Mouse (Mus musculus): ENCODE measurements around the gene Azin2. TPM values are rescaled to one million over a fixed set of nuclear protein-coding genes. Genes with fewer than 3 reads are reported as not detected.

The Azin2 gene
- total and polyA plus RNA-seq, 3 experiments, result 0.91 to 2.4 (median 1.7) TPM

DNA sequence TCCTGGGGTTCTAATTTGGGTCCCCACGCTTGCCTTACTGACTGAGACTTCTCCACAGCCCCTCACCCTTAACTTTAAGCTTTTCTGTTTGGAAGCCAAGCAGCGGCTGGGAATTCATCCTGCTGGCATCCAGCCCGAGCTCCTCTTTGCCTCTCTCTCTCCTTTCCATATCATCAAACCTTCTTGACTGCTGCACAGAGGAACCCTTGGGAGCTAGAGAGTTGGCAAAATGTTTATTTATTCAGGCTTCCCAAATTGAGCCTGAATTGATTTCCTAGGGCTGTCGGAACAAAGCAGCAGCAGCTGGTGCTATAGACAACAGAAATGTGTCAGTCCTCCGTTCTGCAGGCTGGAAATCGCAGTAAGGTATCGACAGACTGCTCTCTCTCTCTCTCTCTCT, 4.5 kb upstream of the Azin2 start:
- no peak overlapping the region for H3K4me3 ChIP-seq (replicated peaks in 1 of 3; ENCODE audit: low read depth in 2 of 3, low read length in 2 of 3, poor library complexity in 1 of 3)
- TF ChIP-seq JUN (IDR thresholded peaks at IDR 0.05; ENCODE audit: insufficient read depth, low read depth, low read length) (no peak), MYC (IDR thresholded peaks at IDR 0.05; ENCODE audit: low read depth, low read length) (no peak), SMC3 (IDR thresholded peaks at IDR 0.05; ENCODE audit: low read depth, low read length) (no peak), SIN3A (IDR thresholded peaks at IDR 0.05; ENCODE audit: low read length) (no peak)
- H3K9me3 ChIP-seq (replicated peaks; ENCODE audit: low read length), result no peaks in the 10 kb centered on the region
- H3K36me3 ChIP-seq (replicated peaks in 1 of 2; ENCODE audit: control insufficient read depth in 1 of 2, insufficient read depth in 1 of 2, low read length in 1 of 2), result no peaks in the 10 kb centered on the region
- H3K4me1 ChIP-seq (ENCODE audit: control insufficient read depth in 1 of 2, insufficient read depth in 2 of 2), result peaks cover 0 to 14% of the 10 kb centered on the region in 2 experiments; a peak in 2 of 4 replicates
- H3K4me2 ChIP-seq (ENCODE audit: insufficient read depth, low read depth, poor library complexity, severe bottlenecking), result no peak overlapping the region
- no peak for DNase-seq (ENCODE audit: extremely low read depth)
- no peak overlapping the region for H3K27ac ChIP-seq (ENCODE audit: insufficient read depth, low read depth)
- dilution Hi-C loops (cut with MboI; ENCODE audit: extremely low pct_ligation_motif_present, extremely low pct_unique_long_range_greater_than_20kb, low sequenced_read_pairs) (no loop called here), in situ Hi-C loops (cut with MboI; ENCODE audit: low pct_ligation_motif_present, low pct_unique_long_range_greater_than_20kb, low sequenced_read_pairs) (no loop called here)
- H3K79me2 ChIP-seq (replicated peaks; ENCODE audit: control insufficient read depth, extremely low read depth, insufficient read depth, poor library complexity, severe bottlenecking), result no peaks in the 10 kb centered on the region
- peaks cover 31% of the 10 kb centered on the region for H3K27me3 ChIP-seq (replicated peaks)
- no peak overlapping the region for H3K9ac ChIP-seq (ENCODE audit: insufficient read depth, low read depth)

DNA sequence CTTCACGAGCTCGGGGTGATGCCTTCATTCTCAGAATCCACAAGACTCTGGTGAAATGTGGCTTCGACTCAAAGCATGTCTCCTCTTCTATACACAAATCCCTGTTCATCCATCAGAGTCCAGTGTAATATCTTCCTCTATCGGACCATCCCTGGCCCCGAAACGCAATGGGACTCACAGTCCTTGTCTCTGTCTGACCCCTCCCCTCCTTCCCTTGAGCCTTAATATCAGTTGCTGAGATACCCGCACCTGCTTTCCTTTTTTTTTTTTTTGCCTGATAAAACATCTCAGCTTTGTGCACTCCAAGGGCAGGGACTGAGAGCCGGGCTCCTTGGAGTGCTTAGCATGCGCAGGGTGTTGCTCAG, 666 bp upstream of the Azin2 start:
- Histone ChIP-seq H3K79me2 (replicated peaks; ENCODE audit: control insufficient read depth, extremely low read depth, insufficient read depth, poor library complexity, severe bottlenecking) (no peaks in the 10 kb centered on the region), H3K4me3 (replicated peaks in 1 of 3; ENCODE audit: low read depth in 2 of 3, low read length in 2 of 3, poor library complexity in 1 of 3) (no peak overlapping the region)
- dilution Hi-C loops (cut with MboI; ENCODE audit: extremely low pct_ligation_motif_present, extremely low pct_unique_long_range_greater_than_20kb, low sequenced_read_pairs), result no loop called here

DNA sequence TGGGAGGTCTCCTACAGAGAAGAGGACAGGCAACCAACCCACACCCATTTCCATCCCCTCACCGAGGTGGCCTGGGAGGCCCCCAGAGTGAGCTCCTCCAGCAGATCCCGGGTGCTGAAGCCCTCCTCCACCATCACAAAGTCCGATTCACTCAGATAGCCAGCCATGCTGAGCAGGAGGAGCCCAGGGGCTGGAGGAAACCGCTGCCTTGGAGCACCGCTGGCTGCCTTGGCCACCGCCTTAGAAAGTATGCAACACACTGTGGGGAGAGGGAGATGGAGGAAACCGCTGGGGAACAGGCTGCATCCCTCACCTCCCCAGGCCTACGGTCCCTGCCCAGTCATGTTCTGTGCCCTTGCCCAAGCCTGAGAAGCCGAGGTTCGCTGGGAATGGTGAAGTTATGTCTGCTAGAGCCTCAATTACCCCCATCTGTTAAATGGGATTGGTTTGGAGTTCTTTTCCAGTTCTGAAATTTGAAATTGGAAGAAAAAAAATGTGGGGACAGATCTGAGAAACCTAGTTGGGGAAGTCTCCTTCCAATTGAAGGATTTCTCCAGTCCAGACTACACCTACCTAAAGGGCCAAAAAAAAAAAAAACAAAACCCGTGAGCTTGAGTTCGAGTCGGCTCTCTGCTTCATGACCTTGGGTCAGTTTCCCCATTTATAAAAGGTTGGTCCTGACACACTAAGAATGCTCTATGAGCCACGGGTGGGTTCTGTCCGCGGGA, 777 bp downstream of the Azin2 start:
- Histone ChIP-seq H3K27ac (ENCODE audit: insufficient read depth, low read depth) (no peak overlapping the region), H3K9ac (ENCODE audit: insufficient read depth, low read depth) (peak overlapping the region; percentile 33; the same call in 1 of the 2 replicates), H3K4me1 (ENCODE audit: control insufficient read depth in 1 of 2, insufficient read depth in 2 of 2) (peaks cover 8 to 16% of the 10 kb centered on the region in 2 experiments), H3K27me3 (replicated peaks) (peaks cover 47% of the 10 kb centered on the region), H3K36me3 (replicated peaks in 1 of 2; ENCODE audit: control insufficient read depth in 1 of 2, insufficient read depth in 1 of 2, low read length in 1 of 2) (no peaks in the 10 kb centered on the region), H3K4me2 (ENCODE audit: insufficient read depth, low read depth, poor library complexity, severe bottlenecking) (peak overlapping the region; percentile 94; the same call in 1 of the 2 replicates), H3K79me2 (replicated peaks; ENCODE audit: control insufficient read depth, extremely low read depth, insufficient read depth, poor library complexity, severe bottlenecking) (no peaks in the 10 kb centered on the region), H3K4me3 (replicated peaks in 1 of 3; ENCODE audit: low read depth in 2 of 3, low read length in 2 of 3, poor library complexity in 1 of 3) (peak overlapping the region; percentile 60 to 64 (median 63)), H3K9me3 (replicated peaks; ENCODE audit: low read length) (no peaks in the 10 kb centered on the region)
- DNase-seq (ENCODE audit: extremely low read depth), result no peak
- in situ Hi-C loops (cut with MboI; ENCODE audit: low pct_ligation_motif_present, low pct_unique_long_range_greater_than_20kb, low sequenced_read_pairs), result no loop called here
- dilution Hi-C loops (cut with MboI; ENCODE audit: extremely low pct_ligation_motif_present, extremely low pct_unique_long_range_greater_than_20kb, low sequenced_read_pairs), result no loop called here
- peak; percentile 86 for TF ChIP-seq ZNF384 (IDR thresholded peaks at IDR 0.05; ENCODE audit: low read depth, low read length)
- no peak for TF ChIP-seq UBTF (IDR thresholded peaks at IDR 0.05; ENCODE audit: low read depth, low read length)

More for the DNA sequence above, 666 bp upstream of the Azin2 start:
- Histone ChIP-seq H3K9me3 (replicated peaks; ENCODE audit: low read length) (no peaks in the 10 kb centered on the region), H3K4me2 (ENCODE audit: insufficient read depth, low read depth, poor library complexity, severe bottlenecking) (peak overlapping the region; percentile 94), H3K27me3 (replicated peaks) (peaks cover 50% of the 10 kb centered on the region), H3K4me1 (ENCODE audit: control insufficient read depth in 1 of 2, insufficient read depth in 2 of 2) (peaks cover 8 to 16% of the 10 kb centered on the region in 2 experiments), H3K9ac (ENCODE audit: insufficient read depth, low read depth) (no peak overlapping the region), H3K36me3 (replicated peaks in 1 of 2; ENCODE audit: control insufficient read depth in 1 of 2, insufficient read depth in 1 of 2, low read length in 1 of 2) (no peaks in the 10 kb centered on the region), H3K27ac (ENCODE audit: insufficient read depth, low read depth) (no peak overlapping the region)
- TF ChIP-seq ELF1 (IDR thresholded peaks at IDR 0.05; ENCODE audit: low read depth, low read length), result no peak
- no peak for TF ChIP-seq SMC3 (IDR thresholded peaks at IDR 0.05; ENCODE audit: low read depth, low read length)
- TF ChIP-seq MAFK (IDR thresholded peaks at IDR 0.05; ENCODE audit: insufficient replicate concordance, low read length), result no peak
- TF ChIP-seq PAX5 (IDR thresholded peaks at IDR 0.05; ENCODE audit: low read length), result no peak
- TF ChIP-seq TBP (conservative IDR thresholded peaks at IDR 0.05; ENCODE audit: low read depth, low read length), result no peak
- TF ChIP-seq CTCF (conservative IDR thresholded peaks at IDR 0.05 in 1 of 2, IDR thresholded peaks at IDR 0.05 in 1 of 2; ENCODE audit: low read depth in 2 of 2, low read length in 2 of 2), result no peak
- DNase-seq (ENCODE audit: extremely low read depth), result no peak
- in situ Hi-C loops (cut with MboI; ENCODE audit: low pct_ligation_motif_present, low pct_unique_long_range_greater_than_20kb, low sequenced_read_pairs), result no loop called here
